Comparison of ENCODE assay signal across 13 mouse cellular contexts in genomic region chr5:9131786-9132185, GRCm38 (mm10).
"Had no signal": no experiment of that assay in that cellular context is flagged by ENCODE, and none has a peak within 500 bp of the region (broad histone marks: within the 10 kb centered on the region; RNA-seq: fewer than 3 reads in every experiment).

No protein-coding gene starts in this region.

- H3K4me3 ChIP-seq: limb, embryonic 15.5 days; midbrain, embryonic 10.5 days; midbrain, embryonic 15.5 days; neural tube, embryonic 13.5 days had no signal

- H3K27me3 ChIP-seq: limb, embryonic 15.5 days; midbrain, embryonic 15.5 days; neural tube, embryonic 13.5 days had no signal

- H3K9ac ChIP-seq: limb, embryonic 15.5 days; liver, embryonic 14.5 days; midbrain, embryonic 15.5 days; neural tube, embryonic 13.5 days had no signal

- H3K9me3 ChIP-seq: limb, embryonic 15.5 days; midbrain, embryonic 10.5 days; midbrain, embryonic 15.5 days; neural tube, embryonic 13.5 days had no signal

- H3K4me2 ChIP-seq: limb, embryonic 15.5 days; midbrain, embryonic 15.5 days; neural tube, embryonic 13.5 days had no signal

- DNase-seq: kidney, postnatal 25 days; layer of hippocampus, adult 9-11 months; layer of hippocampus, postnatal 36 days; lung, adult 18-20 months; lung, postnatal 36 days; right cerebral cortex, postnatal 14 days; thymus, postnatal 4 days had no signal

- H3K27ac ChIP-seq: limb, embryonic 15.5 days; liver, embryonic 14.5 days; midbrain, embryonic 10.5 days; midbrain, embryonic 15.5 days; neural tube, embryonic 13.5 days; stomach, postnatal 0 days had no signal

- ATAC-seq: midbrain, embryonic 15.5 days had no signal

- H3K4me1 ChIP-seq: limb, embryonic 15.5 days; midbrain, embryonic 10.5 days; midbrain, embryonic 15.5 days; neural tube, embryonic 13.5 days had no signal
